Mouse (Mus musculus) liver, embryonic 14.5 days (tissue): ENCODE measurements around the gene Slpi. TPM values are rescaled to one million over a fixed set of nuclear protein-coding genes. Genes with fewer than 3 reads are reported as not detected.

Experiments used
- ATAC-seq: fragments of 200-750 bp; cut with Nextera tagmentation; 2 replicates; pipeline ENCODE4 v1.8.0; 2017; ENCODE audit warnings: moderate number of reproducible peaks, mild to moderate bottlenecking, moderate library complexity; ENCODE audit not compliant: insufficient read depth
- DNase-seq, 3 experiments: peaks; one replicate each; pipeline ENCODE4 v3.0.0-alpha.2; 2012 to 2013; ENCODE audit warnings: low read depth in 3 of 3, low spot score in 3 of 3
- H3K27ac ChIP-seq: fragments of 300-500 bp; sonication (generic); 2 replicates; pipeline ENCODE4 v1.5.1; 2014; ENCODE audit warnings: moderate library complexity, mild to moderate bottlenecking, control low read depth, inconsistent platforms
- H3K27me3 ChIP-seq: fragments of 300-500 bp; sonication (generic); 2 replicates; pipeline ENCODE4 v1.6.1; 2014; ENCODE audit warnings: mild to moderate bottlenecking, low read length, moderate library complexity; ENCODE audit not compliant: control insufficient read depth, insufficient read depth
- H3K36me3 ChIP-seq: fragments of 300-500 bp; sonication (generic); replicated peaks from 2 replicates; pipeline ENCODE4 v1.6.1; 2014; ENCODE audit warnings: low read depth; ENCODE audit not compliant: control insufficient read depth, insufficient read depth
- H3K4me1 ChIP-seq, 2 experiments: fragments of 200-500 bp in 1 of 2; fragments of 300-500 bp in 1 of 2; sonication (generic) in 1 of 2; replicated peaks; 2 replicates each; pipeline ENCODE4 v1.6.1; 2012 to 2014; ENCODE audit warnings: antibody characterized with exemption in 1 of 2, inconsistent platforms in 1 of 2, low read length in 1 of 2; ENCODE audit not compliant: control insufficient read depth in 2 of 2, insufficient read depth in 2 of 2
- H3K4me2 ChIP-seq: fragments of 300-500 bp; sonication (generic); 2 replicates; pipeline ENCODE4 v1.6.1; 2014; ENCODE audit warnings: low read depth, mild to moderate bottlenecking, control low read depth, moderate library complexity
- H3K4me3 ChIP-seq, 2 experiments: fragments of 200-500 bp in 1 of 2; fragments of 300-500 bp in 1 of 2; sonication (generic) in 1 of 2; 2 replicates each; pipeline ENCODE4 v1.5.1; 2012 to 2014; ENCODE audit warnings: low read depth in 2 of 2, low read length in 2 of 2, mild to moderate bottlenecking in 2 of 2, control low read depth in 1 of 2, inconsistent platforms in 1 of 2, moderate library complexity in 1 of 2; ENCODE audit not compliant: insufficient read depth in 1 of 2
- H3K9ac ChIP-seq: fragments of 300-500 bp; sonication (generic); replicated peaks from 2 replicates; pipeline ENCODE4 v1.6.1; 2014; ENCODE audit warnings: mild to moderate bottlenecking, control low read depth, moderate library complexity
- H3K9me3 ChIP-seq: fragments of 300-500 bp; sonication (generic); 2 replicates; pipeline ENCODE4 v1.6.1; 2016; ENCODE audit warnings: low read length, mixed read lengths; ENCODE audit not compliant: control insufficient read depth
- CTCF ChIP-seq: IDR thresholded peaks from 2 replicates; pipeline ENCODE4 v1.5.1; 2016; ENCODE audit warnings: antibody characterized with exemption, low read depth, control low read depth
- EP300 ChIP-seq: IDR thresholded peaks from 2 replicates; pipeline ENCODE4 v1.6.1; 2016; ENCODE audit warnings: antibody characterized with exemption, low read depth
- WGBS: fragments of 180-500 bp; shearing (Covaris S2); extraction: QIAGEN DNeasy Blood & Tissue Kit; methylation state at CpG from one replicate; pipeline ENCODE4 v1.1.7; 2014; ENCODE audit not compliant: insufficient replicate concordance; 5-methylcytosine and 5-hydroxymethylcytosine counted together
- polyA plus RNA-seq, 2 experiments: library from polyadenylated mRNA; depleted of rRNA in 1 of 2; stranded (reverse) in 1 of 2; unstranded in 1 of 2; fragments of >200 nt; fragmentation: Nextera tagmentation in 1 of 2; extraction: Ambion mirVana in 1 of 2; gene quantifications; 2 replicates each; pipeline versions ENCODE4 v1.2.1 to v1.2.3; 2012 to 2014

The Slpi gene
- polyA plus RNA-seq, 2 experiments = 10.1 to 19.9 TPM

GRCm38 (mm10) chr2:164435216-164436090, 46.6 kb upstream of the Slpi start:
- Histone ChIP-seq H3K4me3 (no peak overlapping the region), H3K36me3 (no peaks in the 10 kb centered on the region), H3K9ac (no peak overlapping the region), H3K9me3 (no peaks in the 10 kb centered on the region), H3K4me1 (peaks cover 0 to 13% of the 10 kb centered on the region in 2 experiments; a peak in 2 of 4 replicates), H3K27ac (no peak overlapping the region), H3K4me2 (no peak overlapping the region; the same call in 1 of the 2 replicates), H3K27me3 (no peaks in the 10 kb centered on the region)
- ATAC-seq (no peak), DNase-seq (no peak)
- WGBS = 12% methylated on average over 5 of the region's 5 CpGs
- TF ChIP-seq CTCF (no peak), EP300 (no peak)

GRCm38 (mm10) chr2:164434681-164435080, 45.8 kb upstream of the Slpi start:
- 47% methylated on average over 3 of the region's 3 CpGs for WGBS
- no peak overlapping the region for H3K27ac ChIP-seq
- ATAC-seq (no peak), DNase-seq (no peak)
- H3K9me3 ChIP-seq = no peaks in the 10 kb centered on the region
- H3K9ac ChIP-seq = no peak overlapping the region
- H3K4me2 ChIP-seq = no peak overlapping the region; the same call in 1 of the 2 replicates
- H3K4me1 ChIP-seq = peaks cover 0 to 14% of the 10 kb centered on the region in 2 experiments; a peak in 2 of 4 replicates
- no peak overlapping the region for H3K4me3 ChIP-seq
- no peaks in the 10 kb centered on the region for H3K36me3 ChIP-seq
- no peaks in the 10 kb centered on the region for H3K27me3 ChIP-seq
- no peak for TF ChIP-seq EP300
- TF ChIP-seq CTCF = no peak

GRCm38 (mm10) chr2:164433278-164433895, 44.5 kb upstream of the Slpi start:
- no peak for DNase-seq
- TF ChIP-seq CTCF (no peak), EP300 (no peak)
- Histone ChIP-seq H3K9me3 (no peaks in the 10 kb centered on the region), H3K36me3 (no peaks in the 10 kb centered on the region), H3K27ac (no peak overlapping the region), H3K9ac (no peak overlapping the region), H3K4me3 (no peak overlapping the region), H3K27me3 (no peaks in the 10 kb centered on the region), H3K4me1 (peaks cover 0 to 14% of the 10 kb centered on the region in 2 experiments; a peak in 2 of 4 replicates), H3K4me2 (peak overlapping the region; percentile 35)
- no peak for ATAC-seq
- 49% methylated on average over 9 of the region's 9 CpGs for WGBS

- Histone ChIP-seq H3K4me1 (peaks cover 0 to 14% of the 10 kb centered on the region in 2 experiments; a peak in 2 of 4 replicates), H3K4me2 (peak overlapping the region; percentile 35), H3K4me3 (no peak overlapping the region), H3K36me3 (no peaks in the 10 kb centered on the region), H3K9ac (no peak overlapping the region), H3K9me3 (no peaks in the 10 kb centered on the region), H3K27me3 (no peaks in the 10 kb centered on the region), H3K27ac (peak overlapping the region; percentile 31; the same call in 1 of the 2 replicates)
- WGBS = 16% methylated on average over 22 of the region's 22 CpGs
- DNase-seq (no peak), ATAC-seq (no peak)
- TF ChIP-seq CTCF = no peak
- no peak for TF ChIP-seq EP300
Observed at GRCm38 (mm10) chr2:164432541-164433191, 43.8 kb upstream of the Slpi start.
